Comparison of ENCODE assay signal across 18 mouse cellular contexts in the genomic region with DNA sequence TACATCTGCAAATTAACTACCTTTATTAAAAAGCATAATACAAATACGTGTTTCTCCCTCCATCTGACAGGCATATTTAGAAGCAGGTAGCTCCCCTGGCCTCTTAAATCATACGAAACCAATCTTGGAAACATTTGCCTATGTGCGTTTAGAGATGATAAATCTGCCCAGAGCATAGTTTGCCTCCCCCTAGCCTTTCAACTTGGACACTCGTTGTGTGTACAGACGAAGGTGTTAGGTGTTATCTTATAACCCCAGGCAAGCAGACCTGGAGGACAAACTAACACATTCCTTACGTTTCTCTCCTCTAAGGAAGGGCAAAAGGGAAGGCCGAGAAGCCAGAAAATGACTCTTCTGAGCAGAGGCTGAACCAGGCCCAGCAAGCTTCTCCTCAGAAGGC.
"Had no signal": no experiment of that assay in that cellular context is flagged by ENCODE, and none has a peak within 500 bp of the region (broad histone marks: within the 10 kb centered on the region; RNA-seq: fewer than 3 reads in every experiment).

No protein-coding gene starts in this region.

- H3K4me2 ChIP-seq: lung, embryonic 14.5 days; midbrain, embryonic 13.5 days; neural tube, embryonic 13.5 days; neural tube, embryonic 15.5 days had no signal

- H3K9ac ChIP-seq: lung, embryonic 14.5 days; midbrain, embryonic 13.5 days; neural tube, embryonic 13.5 days; neural tube, embryonic 15.5 days had no signal

- H3K27ac ChIP-seq: midbrain, embryonic 10.5 days; midbrain, embryonic 13.5 days; neural tube, embryonic 13.5 days; neural tube, embryonic 15.5 days had no signal

- ATAC-seq: midbrain, embryonic 13.5 days; midbrain, embryonic 16.5 days had no signal

- H3K4me1 ChIP-seq: midbrain, embryonic 13.5 days had no signal

- DNase-seq: lung, adult 18-20 months; lung, embryonic 14.5 days; lung, postnatal 10 days; lung, postnatal 4 days; retina, postnatal 1 day; right cerebral cortex, adult 18-20 months; right cerebral cortex, postnatal 25 days; right cerebral cortex, postnatal 4 days; spleen, adult 18-20 months; thymus, adult 18-20 months; thymus, postnatal 14 days; thymus, postnatal 36 days had no signal

- H3K36me3 ChIP-seq: midbrain, embryonic 13.5 days; neural tube, embryonic 13.5 days; neural tube, embryonic 15.5 days had no signal

- H3K4me3 ChIP-seq: midbrain, embryonic 10.5 days; midbrain, embryonic 13.5 days; myocyte; neural tube, embryonic 13.5 days; neural tube, embryonic 15.5 days had no signal

- H3K9me3 ChIP-seq: midbrain, embryonic 10.5 days; midbrain, embryonic 13.5 days; neural tube, embryonic 13.5 days; neural tube, embryonic 15.5 days had no signal

- H3K27me3 ChIP-seq: midbrain, embryonic 13.5 days; neural tube, embryonic 13.5 days; neural tube, embryonic 15.5 days had no signal
